Mouse (Mus musculus) thymus, postnatal 14 days (tissue): Measurements from ENCODE around the gene Akap9.
A peak's percentile ranks its signal among the peaks of the same experiment; 100 is the strongest.
"Not testable (repeated sequence)": the region's sequence is repeated elsewhere in the genome, so short reads cannot be mapped to it uniquely, and the experiment has no call there.

Experiments
- DNase-seq: peaks from one replicate; pipeline ENCODE4 v3.0.0; 2021

Akap9 gene

GRCm38 (mm10) chr5:3927801-3928689 lies at the start of gene Akap9:
TSS of gene Akap9 (plus strand) at chr5:3928054.
- DNase-seq = peak; percentile 64

- not testable (repeated sequence) for DNase-seq
These were observed 41.0 kb upstream of the Akap9 start for GRCm38 (mm10) chr5:3886862-3887261.

DNA sequence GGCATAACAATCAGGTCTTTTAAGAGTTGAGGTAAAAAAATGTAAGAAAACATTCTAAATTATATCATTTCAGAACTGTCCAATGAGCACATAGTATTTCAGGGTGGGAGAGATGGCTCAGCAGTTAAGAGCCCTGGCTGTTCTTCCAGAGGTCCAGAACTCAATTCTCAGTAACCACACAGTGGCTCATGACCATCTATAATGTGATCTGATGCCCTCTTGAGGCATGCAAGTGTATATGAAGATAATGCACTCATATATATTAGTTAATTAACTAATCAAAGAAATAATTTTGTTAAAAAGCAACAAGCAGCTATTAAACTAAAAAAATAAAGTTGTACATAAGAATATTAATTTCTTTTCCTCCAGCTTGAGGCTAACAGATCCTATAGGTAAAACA lies 38.7 kb upstream of the Akap9 start:
- DNase-seq = no peak

DNA sequence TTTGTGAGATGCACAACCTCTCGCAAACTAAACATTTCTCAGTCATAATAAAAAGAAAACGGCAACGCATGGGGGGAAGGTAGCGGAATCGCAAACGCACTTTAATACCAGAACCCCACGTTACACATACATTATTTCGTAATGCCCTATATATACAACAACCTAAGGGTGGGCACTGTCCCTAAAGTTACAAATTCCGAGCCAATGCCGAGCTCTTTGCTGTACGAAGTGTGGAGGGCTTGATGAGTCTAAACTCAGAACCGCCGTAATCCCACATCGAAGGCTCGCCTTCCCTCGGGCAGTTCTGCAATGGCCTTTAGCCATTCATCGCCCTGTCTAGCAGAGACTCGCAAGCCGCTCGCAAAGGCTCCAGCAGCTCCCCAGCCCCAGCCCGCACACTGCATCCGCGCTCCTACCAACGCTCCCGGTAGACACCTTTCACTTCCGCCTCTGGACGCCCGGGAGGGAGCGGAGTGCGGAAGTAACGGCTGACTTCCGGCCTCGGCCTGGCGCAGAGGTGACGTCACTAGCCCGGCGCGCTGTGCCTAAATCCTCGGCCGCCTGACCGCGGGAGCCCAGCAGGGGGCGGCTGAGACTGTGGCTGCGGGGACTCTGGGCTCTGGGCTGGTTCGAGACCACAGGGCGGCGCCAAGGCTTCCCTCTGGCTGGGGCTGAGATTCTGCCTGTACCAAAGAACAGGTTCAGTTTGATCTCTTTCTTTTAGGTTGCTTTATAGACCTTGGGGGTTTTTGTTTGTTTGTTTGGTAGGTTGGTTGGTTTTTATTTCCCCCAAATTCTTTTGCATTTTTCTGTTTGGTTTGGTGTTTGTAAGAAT lies 34.2 kb upstream of the Akap9 start, which contains the start of gene Mterf1a:
Gene Mterf1a, minus strand, starts transcription at position 475 of the 835 bp plus-strand sequence.
- peak; percentile 48 for DNase-seq

DNA sequence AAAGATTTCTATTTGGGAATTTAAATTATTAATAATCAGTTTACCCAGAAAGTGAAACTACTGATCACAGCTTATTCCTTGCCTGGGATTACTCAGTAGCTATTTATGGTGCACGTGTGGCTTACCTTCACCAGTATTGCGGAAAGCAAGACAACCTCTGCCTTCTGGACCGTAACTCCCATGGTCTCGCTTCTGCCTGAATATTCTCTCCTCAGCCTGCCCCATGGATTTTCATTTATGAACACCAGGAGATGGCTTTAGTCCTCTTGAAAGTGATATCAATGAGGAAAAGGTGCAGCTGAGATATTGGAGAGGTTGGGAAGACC lies 33.6 kb upstream of the Akap9 start:
- peak; percentile 6 for DNase-seq

DNA sequence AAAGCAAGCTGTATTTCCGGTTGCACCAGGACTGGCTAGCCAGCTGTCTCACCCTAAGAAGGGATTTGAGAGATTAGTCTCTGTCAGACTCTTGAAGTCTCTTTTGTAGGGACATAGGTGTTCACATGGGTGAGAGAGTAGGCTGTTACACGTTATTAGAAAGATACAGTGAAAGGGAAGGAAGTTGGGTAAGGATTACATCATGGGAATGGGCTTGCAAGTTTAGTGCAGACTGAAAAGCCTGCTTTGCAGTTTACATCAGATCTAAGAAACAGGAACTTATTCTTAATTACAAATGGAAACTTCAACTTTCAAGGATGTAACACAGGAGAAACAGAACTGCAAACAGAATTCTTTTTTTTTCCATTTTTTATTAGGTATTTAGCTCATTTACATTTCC lies 22.4 kb upstream of the Akap9 start:
- no peak for DNase-seq

- no peak for DNase-seq
These were observed 5.5 kb upstream of the Akap9 start for GRCm38 (mm10) chr5:3922350-3922749.

DNA sequence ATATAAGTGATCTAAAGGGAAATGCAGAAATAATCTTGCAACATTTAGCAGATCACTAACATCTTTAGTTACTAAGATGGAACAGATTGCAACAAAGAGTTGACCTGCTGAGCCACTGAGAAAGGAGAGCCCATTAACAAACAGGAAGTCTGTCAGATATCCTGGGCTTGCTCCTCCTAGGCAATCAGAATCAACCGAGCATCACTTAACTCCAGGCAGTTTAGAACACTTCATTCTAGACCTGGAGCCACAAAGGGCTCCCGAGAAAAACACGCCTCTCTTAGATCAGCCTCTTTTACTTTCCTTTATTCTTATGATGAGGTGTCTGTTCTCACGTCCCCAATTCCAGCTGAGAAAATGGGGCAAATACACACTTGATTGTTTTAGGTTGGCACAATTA lies 1.2 kb upstream of the Akap9 start:
- DNase-seq = no peak

DNA sequence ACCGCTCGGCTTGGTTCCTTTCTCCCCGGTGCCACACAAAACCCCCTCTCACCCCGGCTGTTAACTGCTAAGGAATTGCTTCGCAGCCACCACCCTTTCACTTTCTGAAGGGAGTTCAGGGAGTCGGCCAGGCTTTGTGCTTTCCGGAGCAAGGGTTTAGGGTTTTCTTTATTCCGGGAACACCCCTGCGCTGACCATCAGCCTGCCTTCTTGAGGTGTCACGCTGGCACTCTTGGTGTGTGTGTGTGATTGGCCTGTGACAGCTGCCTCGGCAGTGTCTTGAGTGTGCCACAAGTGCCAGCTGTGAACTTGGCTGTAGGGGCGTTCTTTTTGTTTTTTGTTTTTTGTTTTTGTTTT lies 814 bp downstream of the Akap9 start:
- peak; percentile 54 for DNase-seq

DNA sequence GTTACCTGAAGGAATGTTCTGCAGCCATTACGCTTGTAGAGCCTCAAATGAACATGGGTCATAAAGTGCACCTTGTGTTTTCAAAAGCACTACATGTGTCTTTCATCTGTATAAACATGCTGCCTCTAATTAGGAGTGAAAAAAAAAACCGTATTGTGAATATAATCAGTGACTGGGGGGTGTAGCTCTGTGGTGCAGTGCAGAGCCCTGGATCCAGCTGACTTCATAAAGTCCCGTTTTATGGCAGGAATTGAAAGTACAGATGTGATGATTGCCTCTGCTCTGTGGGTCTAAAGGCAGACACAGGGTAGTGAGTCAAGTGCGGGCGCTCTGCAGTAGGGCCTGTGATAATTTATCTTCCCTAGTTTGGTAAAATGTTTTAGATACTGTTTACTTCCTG lies 2.9 kb downstream of the Akap9 start:
- no peak for DNase-seq

DNA sequence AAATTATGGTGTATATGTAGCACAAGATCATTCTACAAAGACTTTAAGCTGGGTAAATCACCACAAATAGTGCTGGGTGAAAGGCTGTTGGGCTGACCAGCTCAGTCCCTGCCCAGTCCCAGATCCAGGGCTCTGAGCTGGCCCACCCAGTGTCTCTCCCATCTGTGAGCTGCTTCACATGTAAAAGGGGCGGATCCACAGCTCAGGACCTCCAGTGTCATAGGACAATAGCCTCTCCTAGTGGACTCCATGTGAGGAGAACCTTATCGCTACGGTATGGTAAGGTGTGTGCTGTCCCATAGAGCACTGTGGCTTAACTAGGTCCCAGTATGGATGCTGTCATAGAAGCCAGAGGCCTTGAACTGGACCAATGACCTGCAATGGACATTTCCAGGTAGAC lies 3.8 kb downstream of the Akap9 start:
- DNase-seq = no peak

- no peak for DNase-seq
These were observed 5.7 kb downstream of the Akap9 start for GRCm38 (mm10) chr5:3933551-3933950.

DNA sequence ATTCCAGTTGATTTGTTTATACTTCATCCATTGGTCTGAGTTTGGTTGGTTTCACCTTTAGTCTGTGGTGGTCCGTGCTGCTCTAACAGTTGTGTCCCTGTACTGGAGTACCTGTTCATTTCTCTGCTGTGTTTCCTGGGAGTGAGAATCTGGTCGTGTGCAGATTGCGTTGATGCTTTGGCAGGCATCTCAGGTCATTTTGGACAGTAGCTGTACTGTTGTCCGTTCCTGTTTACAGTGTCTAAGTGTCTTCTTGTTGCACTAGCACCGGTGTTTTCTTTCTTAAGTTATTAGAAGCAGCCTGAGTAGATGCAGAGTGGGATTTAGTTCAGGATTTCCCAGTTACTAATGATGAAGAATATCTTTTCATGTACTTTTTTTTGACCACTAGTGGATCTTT lies 7.4 kb downstream of the Akap9 start:
- DNase-seq = no peak

- no peak for DNase-seq
These were observed 8.1 kb downstream of the Akap9 start for GRCm38 (mm10) chr5:3935778-3936554.

DNA sequence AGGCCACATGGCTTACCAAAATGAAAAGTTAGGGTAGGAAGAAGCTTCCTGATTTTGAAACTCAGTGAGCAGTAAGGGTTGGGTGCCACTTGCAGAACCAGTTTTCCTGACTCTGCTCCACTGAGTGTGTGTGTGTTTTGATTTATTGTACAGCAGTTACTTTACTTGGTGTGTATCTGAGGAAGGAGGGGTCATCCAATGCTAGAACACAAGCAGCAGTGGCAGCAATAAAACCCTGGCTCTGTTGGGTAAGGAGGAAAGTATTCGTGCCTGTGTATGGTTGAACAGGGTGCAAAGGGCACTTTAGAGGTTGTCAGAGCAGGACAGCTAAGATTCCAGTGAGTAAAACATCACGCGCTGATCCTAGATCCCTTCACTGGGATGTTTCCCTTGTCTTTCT lies 11.1 kb downstream of the Akap9 start:
- no peak for DNase-seq

DNA sequence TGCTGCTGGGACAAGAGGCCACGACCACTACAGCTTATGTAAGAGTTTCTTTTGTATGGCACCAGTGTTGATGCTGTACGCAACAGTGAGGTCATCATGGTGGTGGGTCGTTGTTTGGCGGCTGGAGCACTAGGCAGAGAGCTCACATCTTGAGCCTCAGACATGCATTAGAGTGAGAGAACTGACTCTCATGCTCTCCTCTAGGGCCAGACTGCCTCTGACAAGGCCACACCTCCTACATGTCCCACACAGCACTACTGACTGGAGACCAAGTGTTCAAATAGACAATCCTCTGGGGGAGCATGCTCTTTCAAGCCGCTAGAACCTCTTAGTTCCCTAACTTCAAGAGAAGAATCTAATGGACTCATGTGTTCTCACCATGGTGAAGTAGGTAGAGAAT lies 11.5 kb downstream of the Akap9 start:
- DNase-seq = no peak

GRCm38 (mm10) chr5:3941240-3941639 lies 13.4 kb downstream of the Akap9 start:
- no peak for DNase-seq

DNA sequence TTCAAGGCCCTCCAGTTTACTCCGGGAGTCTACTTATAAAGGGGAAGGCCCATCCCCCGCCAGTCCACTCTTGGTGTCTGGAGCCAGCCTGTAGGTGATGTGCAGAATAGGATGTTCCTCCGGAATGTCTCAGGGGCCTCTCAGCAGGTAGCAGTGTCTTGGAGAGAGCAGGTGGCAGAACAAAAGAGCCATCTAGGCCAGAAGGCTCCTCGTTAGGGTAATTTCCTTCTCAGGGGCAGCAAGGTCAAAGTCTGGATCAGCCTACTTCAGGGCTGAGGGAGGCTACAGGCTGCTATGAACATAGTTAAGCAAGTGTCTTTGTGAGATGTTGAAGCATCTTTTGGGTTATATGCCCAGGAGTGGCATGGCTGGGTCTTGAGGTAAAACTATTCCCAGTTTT lies 15.3 kb downstream of the Akap9 start:
- not testable (repeated sequence) for DNase-seq

- no peak for DNase-seq
These were observed 24.6 kb downstream of the Akap9 start for GRCm38 (mm10) chr5:3952498-3952897.

- no peak for DNase-seq
These were observed 26.7 kb downstream of the Akap9 start for GRCm38 (mm10) chr5:3954541-3954940.

DNA sequence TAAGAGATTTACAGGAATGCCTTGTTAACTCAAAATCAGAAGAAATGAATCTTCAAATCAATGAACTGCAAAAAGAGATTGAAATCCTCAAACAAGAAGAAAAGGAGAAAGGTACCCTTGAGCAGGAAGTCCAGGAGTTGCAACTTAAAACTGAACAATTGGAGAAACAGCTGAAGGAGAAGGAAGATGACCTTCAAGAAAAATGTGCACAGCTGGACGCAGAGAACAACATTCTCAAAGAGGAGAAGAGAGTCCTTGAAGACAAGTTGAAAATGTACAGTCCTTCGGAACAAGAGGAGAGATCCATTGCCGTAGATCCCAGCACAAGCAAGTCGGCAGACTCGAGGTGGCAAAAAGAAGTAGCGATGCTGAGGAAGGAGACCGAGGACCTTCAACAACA lies 33.4 kb downstream of the Akap9 start:
- no peak for DNase-seq

DNA sequence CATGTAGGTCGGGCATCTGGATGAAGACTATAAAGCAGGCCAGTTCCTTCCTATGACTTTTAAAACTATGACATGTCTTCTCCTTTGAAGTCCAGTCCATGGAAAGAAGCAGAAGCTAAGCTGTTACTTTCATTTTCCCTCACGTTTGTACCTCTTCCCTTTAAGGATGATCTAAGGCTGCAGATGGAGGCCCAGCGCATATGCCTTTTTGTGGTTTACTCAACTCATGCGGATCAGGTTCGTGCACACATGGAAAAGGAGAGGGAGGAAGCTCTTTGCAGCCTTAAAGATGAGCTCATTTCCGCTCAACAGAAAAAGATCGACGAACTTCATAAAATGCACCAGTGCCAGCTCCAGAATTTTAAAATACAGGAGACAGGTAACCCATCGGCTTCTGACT lies 40.6 kb downstream of the Akap9 start:
- DNase-seq = no peak

GRCm38 (mm10) chr5:3969114-3969513 lies 41.3 kb downstream of the Akap9 start:
- no peak for DNase-seq
